Mouse (Mus musculus) layer of hippocampus, adult 9-11 months (tissue): ENCODE data around the gene Bri3.
A peak's percentile ranks its signal among the peaks of the same experiment; 100 is the strongest.
"Not testable (repeated sequence)": the region's sequence is repeated elsewhere in the genome, so short reads cannot be mapped to it uniquely, and the experiment has no call there.

ENCODE experiments used
- DNase-seq: peaks from one replicate; pipeline ENCODE4 v3.0.0; 2022

Bri3 gene

GRCm38 (mm10) chr5:144296090-144296604, 51.9 kb downstream of the Bri3 start:
- DNase-seq, result no peak

- DNase-seq, result no peak
Observed at GRCm38 (mm10) chr5:144303071-144303470, 58.8 kb downstream of the Bri3 start.

- DNase-seq, result no peak
Observed at GRCm38 (mm10) chr5:144308929-144309328, 64.7 kb downstream of the Bri3 start.

GRCm38 (mm10) chr5:144312183-144312582, 67.9 kb downstream of the Bri3 start:
- DNase-seq, result no peak

- no peak for DNase-seq
Observed at GRCm38 (mm10) chr5:144313335-144313734, 69.1 kb downstream of the Bri3 start.

- no peak for DNase-seq
Observed at GRCm38 (mm10) chr5:144314731-144315494, 70.7 kb downstream of the Bri3 start.

- no peak for DNase-seq
Observed at GRCm38 (mm10) chr5:144316442-144316841, 72.2 kb downstream of the Bri3 start.

GRCm38 (mm10) chr5:144317426-144317825, 73.2 kb downstream of the Bri3 start:
- no peak for DNase-seq

GRCm38 (mm10) chr5:144318286-144318685, 74.0 kb downstream of the Bri3 start:
- no peak for DNase-seq

GRCm38 (mm10) chr5:144321681-144322080, 77.4 kb downstream of the Bri3 start:
- no peak for DNase-seq

- no peak for DNase-seq
Observed at GRCm38 (mm10) chr5:144322717-144323116, 78.5 kb downstream of the Bri3 start.

GRCm38 (mm10) chr5:144334010-144334409, 89.8 kb downstream of the Bri3 start:
- no peak for DNase-seq

GRCm38 (mm10) chr5:144335357-144335756, 91.1 kb downstream of the Bri3 start:
- DNase-seq, result not testable (repeated sequence)

- no peak for DNase-seq
Observed at GRCm38 (mm10) chr5:144338787-144339186, 94.5 kb downstream of the Bri3 start.

GRCm38 (mm10) chr5:144341085-144341484, 96.8 kb downstream of the Bri3 start:
- DNase-seq, result no peak

- DNase-seq, result no peak
Observed at GRCm38 (mm10) chr5:144344592-144344991, 100.4 kb downstream of the Bri3 start.

GRCm38 (mm10) chr5:144351185-144351584, 106.9 kb downstream of the Bri3 start:
- DNase-seq, result no peak

- no peak for DNase-seq
Observed at GRCm38 (mm10) chr5:144352250-144353047, 108.2 kb downstream of the Bri3 start.

GRCm38 (mm10) chr5:144356776-144357455, 112.7 kb downstream of the Bri3 start:
- no peak for DNase-seq

- DNase-seq, result no peak
Observed at GRCm38 (mm10) chr5:144357551-144357880, 113.3 kb downstream of the Bri3 start.

GRCm38 (mm10) chr5:144357881-144358591, 113.8 kb downstream of the Bri3 start, which contains the start of gene Baiap2l1:
TSS of gene Baiap2l1 (minus strand) at chr5:144358112.
- DNase-seq, result peak; percentile 72

GRCm38 (mm10) chr5:144358592-144358917, 114.3 kb downstream of the Bri3 start:
- no peak for DNase-seq

- DNase-seq, result no peak
Observed at GRCm38 (mm10) chr5:144359886-144360285, 115.6 kb downstream of the Bri3 start.
